Mouse (Mus musculus): ENCODE data around the gene Lama1. TPM values are rescaled to one million over a fixed set of nuclear protein-coding genes. Genes with fewer than 3 reads are reported as not detected.
"Not testable (repeated sequence)": the region's sequence is repeated elsewhere in the genome, so short reads cannot be mapped to it uniquely, and the experiment has no call there.

The Lama1 gene
- total RNA-seq, 2 experiments from 2014 or later = 0.49 to 0.86 TPM

GRCm38 (mm10) chr17:67712929-67713328 is 15.9 kb downstream of the Lama1 start:
- no peak for DNase-seq (ENCODE audit: low spot score in 2 of 2)

- no peak for DNase-seq (ENCODE audit: low spot score in 2 of 2)
These were observed 18.4 kb downstream of the Lama1 start for GRCm38 (mm10) chr17:67715466-67715865.

GRCm38 (mm10) chr17:67722055-67722454 is 25.0 kb downstream of the Lama1 start:
- no peak for DNase-seq (ENCODE audit: low spot score in 2 of 2)

- DNase-seq (ENCODE audit: low spot score in 2 of 2) = no peak
These were observed 25.5 kb downstream of the Lama1 start for GRCm38 (mm10) chr17:67722578-67722977.

- no peak for DNase-seq (ENCODE audit: low spot score in 2 of 2)
These were observed 26.4 kb downstream of the Lama1 start for GRCm38 (mm10) chr17:67723175-67724067.

- no peak for DNase-seq (ENCODE audit: low spot score in 2 of 2)
These were observed 29.5 kb downstream of the Lama1 start for GRCm38 (mm10) chr17:67726601-67727000.

- DNase-seq (ENCODE audit: low spot score in 2 of 2) = no peak
These were observed 31.7 kb downstream of the Lama1 start for GRCm38 (mm10) chr17:67728751-67729150.

- DNase-seq (ENCODE audit: low spot score in 2 of 2) = no peak
These were observed 34.0 kb downstream of the Lama1 start for GRCm38 (mm10) chr17:67731096-67731495.

- DNase-seq (ENCODE audit: low spot score in 2 of 2) = no peak
These were observed 34.9 kb downstream of the Lama1 start for GRCm38 (mm10) chr17:67731964-67732363.

GRCm38 (mm10) chr17:67733516-67733915 is 36.5 kb downstream of the Lama1 start:
- no peak for DNase-seq (ENCODE audit: low spot score in 2 of 2)

GRCm38 (mm10) chr17:67735722-67736121 is 38.7 kb downstream of the Lama1 start:
- DNase-seq (ENCODE audit: low spot score in 2 of 2) = no peak

GRCm38 (mm10) chr17:67741229-67741628 is 44.2 kb downstream of the Lama1 start:
- DNase-seq (ENCODE audit: low spot score in 2 of 2) = not testable (repeated sequence)

- no peak for DNase-seq (ENCODE audit: low spot score in 2 of 2)
These were observed 67.3 kb downstream of the Lama1 start for GRCm38 (mm10) chr17:67764167-67764871.

GRCm38 (mm10) chr17:67773608-67774007 is 76.5 kb downstream of the Lama1 start:
- DNase-seq (ENCODE audit: low spot score in 2 of 2) = no peak

GRCm38 (mm10) chr17:67776764-67777163 is 79.7 kb downstream of the Lama1 start:
- DNase-seq (ENCODE audit: low spot score in 2 of 2) = no peak

- DNase-seq (ENCODE audit: low spot score in 2 of 2) = no peak
These were observed 82.8 kb downstream of the Lama1 start for GRCm38 (mm10) chr17:67779812-67780211.

GRCm38 (mm10) chr17:67791091-67791490 is 94.0 kb downstream of the Lama1 start:
- DNase-seq (ENCODE audit: low spot score in 2 of 2) = no peak

GRCm38 (mm10) chr17:67809171-67809570 is 112.1 kb downstream of the Lama1 start:
- no peak for DNase-seq (ENCODE audit: low spot score in 2 of 2)

- DNase-seq (ENCODE audit: low spot score in 2 of 2) = no peak
These were observed 116.6 kb downstream of the Lama1 start for GRCm38 (mm10) chr17:67813666-67814065.

- DNase-seq (ENCODE audit: low spot score in 2 of 2) = no peak
These were observed 118.7 kb downstream of the Lama1 start for GRCm38 (mm10) chr17:67815720-67816119.

- DNase-seq (ENCODE audit: low spot score in 2 of 2) = no peak
These were observed 119.9 kb downstream of the Lama1 start for GRCm38 (mm10) chr17:67816916-67817315.

- no peak for DNase-seq (ENCODE audit: low spot score in 2 of 2)
These were observed 130.4 kb downstream of the Lama1 start for GRCm38 (mm10) chr17:67827431-67827830.
